Mouse (Mus musculus) G1E (cell line): ENCODE measurements around the gene Ereg.

Experiments used
- CTCF ChIP-seq: IDR thresholded peaks from 2 replicates; pipeline ENCODE4 v1.5.1; 2012; ENCODE audit warnings: low read depth, low read length, inconsistent platforms, mixed read lengths
- POLR2AphosphoS5 ChIP-seq: IDR thresholded peaks from 2 replicates; pipeline ENCODE4 v1.6.1; 2012; ENCODE audit warnings: low read depth, low read length, inconsistent platforms; ENCODE audit not compliant: insufficient replicate concordance

- TF ChIP-seq CTCF, result no peak
- TF ChIP-seq POLR2AphosphoS5, result no peak
Observed at GRCm38 (mm10) chr5:91140896-91141448, 66.5 kb downstream of the Ereg start.
